Mouse (Mus musculus) hindbrain, embryonic 12.5 days (tissue): Measurements from ENCODE around the gene Hgd. TPM values are rescaled to one million over a fixed set of nuclear protein-coding genes. Genes with fewer than 3 reads are reported as not detected.

ENCODE experiments used
- ATAC-seq: fragments of 200-750 bp; cut with Nextera tagmentation; 2 replicates; pipeline ENCODE4 v1.8.0; 2017; ENCODE audit warnings: moderate TSS enrichment; ENCODE audit not compliant: low FRiP score
- H3K27ac ChIP-seq: fragments of 300-500 bp; sonication (generic); 2 replicates; pipeline ENCODE4 v1.5.1; 2016; ENCODE audit warnings: mild to moderate bottlenecking
- H3K27me3 ChIP-seq: fragments of 300-500 bp; sonication (generic); 2 replicates; pipeline ENCODE4 v1.6.1; 2016; ENCODE audit warnings: mild to moderate bottlenecking
- H3K36me3 ChIP-seq: fragments of 300-500 bp; sonication (generic); 2 replicates; pipeline ENCODE4 v1.6.1; 2016; ENCODE audit warnings: mild to moderate bottlenecking
- H3K4me1 ChIP-seq: fragments of 300-500 bp; sonication (generic); 2 replicates; pipeline ENCODE4 v1.6.1; 2016
- H3K4me2 ChIP-seq: fragments of 300-500 bp; sonication (generic); replicated peaks from 2 replicates; pipeline ENCODE4 v1.6.1; 2016; ENCODE audit warnings: mild to moderate bottlenecking
- H3K4me3 ChIP-seq: fragments of 300-500 bp; sonication (generic); 2 replicates; pipeline ENCODE4 v1.5.1; 2016; ENCODE audit warnings: mild to moderate bottlenecking
- H3K9ac ChIP-seq: fragments of 300-500 bp; sonication (generic); 2 replicates; pipeline ENCODE4 v1.6.1; 2016; ENCODE audit warnings: mild to moderate bottlenecking, moderate library complexity
- H3K9me3 ChIP-seq: fragments of 300-500 bp; sonication (generic); replicated peaks from 2 replicates; pipeline ENCODE4 v1.6.1; 2016; ENCODE audit warnings: mild to moderate bottlenecking
- WGBS: fragments of 180-500 bp; shearing (Covaris S2); methylation state at CpG from one replicate; pipeline ENCODE4 v1.1.7; 2016; 5-methylcytosine and 5-hydroxymethylcytosine counted together
- polyA plus RNA-seq: library from polyadenylated mRNA; unstranded; fragments of >200 nt; fragmentation: Nextera tagmentation; extraction: Ambion mirVana; gene quantifications from 2 replicates; pipeline ENCODE4 v1.2.1, GENCODE M21; 2016

Gene Hgd
- polyA plus RNA-seq, 1 experiment from 2014 or later: not detected

DNA sequence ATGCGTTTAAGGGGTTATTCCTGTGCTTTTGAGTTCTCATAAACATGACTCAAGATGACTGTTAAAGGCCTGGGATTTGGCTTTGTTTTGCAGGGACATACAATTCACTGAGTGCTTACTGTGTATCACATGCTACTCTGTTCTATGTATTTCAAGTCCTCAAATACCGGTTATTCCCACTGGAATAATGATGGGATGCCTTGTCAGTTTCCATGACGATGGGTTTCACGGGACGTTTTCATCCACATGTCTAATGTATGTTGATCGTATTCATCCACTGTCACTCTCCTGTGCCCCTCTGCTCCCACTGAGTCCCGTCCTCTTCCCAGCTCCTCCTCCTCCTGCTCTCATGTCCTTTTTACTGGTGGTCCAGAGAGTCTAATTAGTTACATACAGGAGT, 76.8 kb downstream of the Hgd start:
- Histone ChIP-seq H3K9me3 (no peaks in the 10 kb centered on the region), H3K27me3 (no peaks in the 10 kb centered on the region), H3K4me1 (peaks cover 33% of the 10 kb centered on the region), H3K27ac (peak overlapping the region; percentile 55; the same call in 1 of the 2 replicates), H3K4me2 (no peak overlapping the region), H3K4me3 (no peak overlapping the region), H3K36me3 (no peaks in the 10 kb centered on the region), H3K9ac (no peak overlapping the region)
- ATAC-seq: peak; percentile 24; the same call in 1 of the 2 replicates
- 30% methylated on average over 7 of the region's 7 CpGs for WGBS

DNA sequence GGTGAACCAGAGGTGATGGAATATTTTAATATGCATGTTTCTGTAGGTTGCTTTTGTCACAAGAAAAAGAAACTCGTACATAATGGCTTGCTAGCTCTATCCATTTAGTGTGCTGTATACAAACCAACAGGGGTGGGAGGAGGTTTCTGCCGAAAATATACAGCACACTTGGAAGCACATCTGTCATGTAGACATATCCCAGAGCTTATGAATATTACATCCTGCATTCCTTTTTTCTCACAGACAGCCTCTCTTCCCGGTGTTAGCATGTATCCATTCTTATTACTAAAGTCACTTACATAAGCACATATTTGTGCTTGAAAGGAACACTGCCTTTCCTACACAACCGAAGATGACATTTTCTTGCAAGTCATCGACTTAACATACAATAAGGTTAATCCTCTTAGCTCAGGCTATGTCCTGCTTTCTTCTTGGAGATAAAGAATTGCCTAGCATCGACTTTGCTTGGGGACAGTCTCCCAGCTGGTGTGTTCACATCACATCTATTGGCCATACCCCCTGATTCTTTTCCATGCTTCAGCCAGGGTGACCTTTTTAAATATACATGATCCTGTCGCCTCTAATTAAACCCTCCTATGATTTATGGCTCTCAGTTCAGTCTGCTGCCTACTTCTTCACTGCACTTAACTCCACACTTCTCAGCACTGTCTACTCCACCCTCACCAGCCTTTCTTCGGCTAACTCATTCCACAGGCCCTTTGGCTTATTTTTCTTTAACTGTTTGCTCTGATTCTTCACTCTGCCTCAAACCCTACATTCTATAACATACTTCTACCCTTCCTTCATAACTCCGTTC, 83.9 kb downstream of the Hgd start:
- H3K4me2 ChIP-seq: no peak overlapping the region
- H3K27ac ChIP-seq: peak overlapping the region; percentile 41; the same call in 1 of the 2 replicates
- no peak overlapping the region for H3K9ac ChIP-seq
- no peaks in the 10 kb centered on the region for H3K27me3 ChIP-seq
- ATAC-seq: peak; percentile 68
- no peak overlapping the region for H3K4me3 ChIP-seq
- no peaks in the 10 kb centered on the region for H3K4me1 ChIP-seq
- no peaks in the 10 kb centered on the region for H3K9me3 ChIP-seq
- H3K36me3 ChIP-seq: no peaks in the 10 kb centered on the region
- WGBS: 60% methylated on average over 9 of the region's 9 CpGs

DNA sequence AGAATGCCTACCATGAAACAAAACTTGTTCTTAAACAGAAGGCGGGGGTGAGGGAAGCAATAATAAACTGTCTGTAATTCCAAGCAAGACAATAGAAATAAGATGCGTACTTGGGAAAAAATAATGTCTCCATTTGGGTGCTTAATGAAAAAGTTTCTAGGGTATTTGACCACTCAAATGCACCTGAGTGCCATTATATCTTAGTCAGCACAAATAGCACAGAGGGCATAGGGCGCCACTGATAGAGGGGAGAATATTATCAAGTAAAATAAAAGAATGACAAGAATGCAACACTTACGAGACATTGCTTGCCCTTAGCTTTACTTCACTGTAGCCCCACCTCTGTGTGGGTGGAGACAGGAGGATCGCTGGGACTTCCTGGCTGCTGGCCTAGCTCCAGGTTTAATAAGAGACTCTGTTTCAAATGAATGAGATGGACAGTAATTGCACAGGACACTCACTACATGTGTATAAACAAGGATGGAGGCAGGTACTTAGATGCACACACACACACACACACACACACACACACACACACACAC, 85.5 kb downstream of the Hgd start:
- WGBS: 82% methylated on average over 5 of the region's 5 CpGs
- H3K36me3 ChIP-seq: no peaks in the 10 kb centered on the region
- no peaks in the 10 kb centered on the region for H3K9me3 ChIP-seq
- H3K4me3 ChIP-seq: no peak overlapping the region
- no peak for ATAC-seq
- no peak overlapping the region for H3K9ac ChIP-seq
- no peak overlapping the region for H3K4me2 ChIP-seq
- H3K27me3 ChIP-seq: no peaks in the 10 kb centered on the region
- no peak overlapping the region for H3K27ac ChIP-seq
- no peaks in the 10 kb centered on the region for H3K4me1 ChIP-seq

DNA sequence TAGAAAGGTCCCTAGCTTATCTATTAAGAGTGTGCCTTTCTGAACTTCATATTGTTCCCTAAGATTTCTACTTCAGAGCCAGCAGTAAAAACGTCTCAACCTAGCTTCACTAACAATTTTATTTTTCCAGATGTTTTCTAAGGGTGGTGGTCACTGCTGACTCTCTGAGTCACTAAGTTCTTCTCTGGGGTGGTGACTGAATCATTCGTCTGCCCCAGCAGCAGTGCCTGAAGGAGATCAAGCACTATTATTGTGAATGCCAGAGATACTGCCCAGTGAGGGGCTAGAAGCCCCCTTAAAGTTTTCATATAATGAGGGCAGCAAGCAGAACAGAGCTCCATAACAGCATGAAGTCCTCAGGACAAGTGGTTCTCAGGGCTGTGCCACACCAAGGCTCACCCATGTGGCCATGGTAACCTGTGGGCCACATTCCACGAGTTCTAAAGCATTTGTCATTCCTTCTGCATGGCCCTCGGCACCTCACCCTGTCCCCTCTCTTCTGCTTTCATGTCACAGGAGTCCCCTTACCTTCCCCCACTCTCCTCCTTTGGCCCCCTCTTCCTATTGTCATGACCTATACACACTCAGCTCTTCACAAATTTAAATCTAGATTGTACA, 90.8 kb downstream of the Hgd start:
- no peaks in the 10 kb centered on the region for H3K9me3 ChIP-seq
- H3K27me3 ChIP-seq: no peaks in the 10 kb centered on the region
- no peaks in the 10 kb centered on the region for H3K36me3 ChIP-seq
- H3K4me2 ChIP-seq: no peak overlapping the region
- no peaks in the 10 kb centered on the region for H3K4me1 ChIP-seq
- no peak overlapping the region for H3K4me3 ChIP-seq
- no peak overlapping the region for H3K27ac ChIP-seq
- no peak for ATAC-seq
- H3K9ac ChIP-seq: no peak overlapping the region
- WGBS: 31% methylated on average over 4 of the region's 4 CpGs

DNA sequence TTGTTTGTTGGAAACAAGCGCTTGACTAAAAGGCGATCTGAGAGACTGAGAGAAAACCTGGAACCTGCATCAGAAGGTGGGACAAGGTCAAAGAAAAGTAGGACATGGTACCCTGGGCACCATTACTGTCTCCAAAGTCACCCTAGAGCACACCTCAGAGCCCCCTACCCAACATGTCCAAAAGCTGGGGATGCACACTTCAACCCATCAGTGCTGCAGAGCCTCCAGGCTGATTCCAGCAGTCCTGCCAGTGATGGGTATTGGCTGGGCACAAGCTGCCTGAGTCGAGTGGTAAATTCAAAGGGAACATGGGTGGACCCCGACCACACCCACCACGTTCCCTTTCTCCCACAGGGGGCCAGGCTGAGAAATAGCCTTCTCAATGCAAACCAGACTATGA, 95.4 kb downstream of the Hgd start:
- H3K9ac ChIP-seq: no peak overlapping the region
- no peak overlapping the region for H3K4me2 ChIP-seq
- 91% methylated on average over 5 of the region's 5 CpGs for WGBS
- H3K27ac ChIP-seq: no peak overlapping the region
- no peaks in the 10 kb centered on the region for H3K36me3 ChIP-seq
- no peak for ATAC-seq
- H3K27me3 ChIP-seq: no peaks in the 10 kb centered on the region
- peaks cover 8% of the 10 kb centered on the region; the same call in 1 of the 2 replicates for H3K4me1 ChIP-seq
- H3K9me3 ChIP-seq: no peaks in the 10 kb centered on the region
- no peak overlapping the region for H3K4me3 ChIP-seq

DNA sequence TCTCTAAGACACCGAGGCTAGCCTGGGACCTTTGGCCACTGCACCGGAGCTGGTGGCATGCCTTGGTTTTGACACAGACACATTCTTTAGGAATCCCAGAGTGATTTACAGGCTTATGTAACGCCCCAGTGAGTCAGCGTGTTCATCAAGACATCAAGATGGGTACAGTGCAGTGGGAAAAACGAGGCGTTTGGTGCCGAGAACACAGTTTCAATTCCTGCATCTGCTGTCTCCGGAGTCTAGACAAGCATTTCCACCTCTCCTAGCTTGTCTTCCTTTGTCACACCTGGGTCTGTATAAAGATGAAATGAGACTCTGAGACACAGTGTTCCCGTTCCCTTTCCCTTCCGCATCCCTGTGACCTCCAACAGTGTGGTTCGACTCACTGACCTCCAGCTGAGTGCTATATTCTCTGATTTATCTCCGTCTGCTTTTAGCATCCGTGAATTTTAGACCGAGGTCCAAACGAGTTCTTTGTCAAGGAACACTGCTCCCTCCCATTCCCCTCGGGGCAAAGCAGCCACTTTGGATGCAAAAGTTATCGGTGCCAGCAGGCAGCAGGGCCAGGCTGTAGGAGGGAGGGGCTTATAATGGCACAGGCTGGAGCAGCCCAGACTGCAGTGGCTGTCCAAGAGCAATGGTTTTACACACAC, 96.2 kb downstream of the Hgd start:
- Histone ChIP-seq H3K27me3 (no peaks in the 10 kb centered on the region), H3K4me2 (peak overlapping the region; percentile 31; the same call in 1 of the 2 replicates), H3K4me1 (peaks cover 8% of the 10 kb centered on the region; the same call in 1 of the 2 replicates), H3K27ac (peak overlapping the region; percentile 49; the same call in 1 of the 2 replicates), H3K36me3 (no peaks in the 10 kb centered on the region), H3K4me3 (no peak overlapping the region), H3K9me3 (no peaks in the 10 kb centered on the region), H3K9ac (no peak overlapping the region)
- ATAC-seq: peak; percentile 80
- 45% methylated on average over 17 of the region's 17 CpGs for WGBS

DNA sequence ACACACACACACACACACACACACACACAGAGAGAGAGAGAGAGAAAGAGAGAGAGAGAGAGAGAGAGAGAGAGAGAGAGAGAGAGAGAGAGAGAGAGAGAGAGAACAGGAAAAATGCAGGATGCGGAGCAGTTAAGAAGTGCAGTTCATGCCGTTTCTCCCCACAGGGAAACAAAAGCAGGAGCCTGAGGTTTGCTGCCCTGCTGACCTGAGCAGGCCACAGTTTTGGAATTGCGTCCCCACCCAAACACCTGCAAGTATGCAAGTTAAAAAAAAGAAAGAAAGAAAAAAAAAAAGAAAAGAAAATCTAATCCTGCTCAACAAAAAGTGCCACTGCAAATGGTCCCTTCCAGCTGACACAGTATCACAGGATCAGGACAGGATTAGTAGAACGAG, 96.7 kb downstream of the Hgd start:
- Histone ChIP-seq H3K9ac (no peak overlapping the region), H3K27ac (peak overlapping the region; percentile 17; the same call in 1 of the 2 replicates), H3K4me3 (no peak overlapping the region), H3K36me3 (no peaks in the 10 kb centered on the region), H3K4me2 (peak overlapping the region; percentile 31; the same call in 1 of the 2 replicates), H3K27me3 (no peaks in the 10 kb centered on the region), H3K9me3 (no peaks in the 10 kb centered on the region), H3K4me1 (peaks cover 8% of the 10 kb centered on the region; the same call in 1 of the 2 replicates)
- ATAC-seq: no peak
- 33% methylated on average over 4 of the region's 4 CpGs for WGBS

DNA sequence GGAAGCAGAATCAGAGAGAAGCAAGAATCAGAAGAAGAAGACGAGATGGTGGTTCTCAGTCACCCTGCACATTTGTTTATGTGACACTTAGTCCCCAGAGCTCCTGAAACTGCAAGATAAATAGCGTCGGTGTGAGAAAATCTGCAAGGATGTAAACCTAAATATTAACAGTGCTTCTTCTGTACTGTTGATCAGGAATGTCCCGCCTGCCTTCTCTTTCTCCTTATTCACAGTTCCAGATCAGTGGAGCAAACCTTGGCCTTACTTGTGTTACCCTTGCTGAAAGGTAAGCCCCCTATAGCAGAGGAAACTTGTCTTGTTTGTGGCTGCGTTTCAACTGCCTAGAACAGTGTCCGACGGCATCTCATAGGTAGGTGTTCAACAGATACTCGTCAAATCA, 97.6 kb downstream of the Hgd start:
- no peak for ATAC-seq
- H3K36me3 ChIP-seq: no peaks in the 10 kb centered on the region
- no peak overlapping the region for H3K4me2 ChIP-seq
- no peaks in the 10 kb centered on the region for H3K27me3 ChIP-seq
- no peak overlapping the region for H3K27ac ChIP-seq
- no peak overlapping the region for H3K4me3 ChIP-seq
- H3K4me1 ChIP-seq: peaks cover 10% of the 10 kb centered on the region
- H3K9ac ChIP-seq: no peak overlapping the region
- H3K9me3 ChIP-seq: no peaks in the 10 kb centered on the region
- WGBS: 83% methylated on average over 8 of the region's 8 CpGs

DNA sequence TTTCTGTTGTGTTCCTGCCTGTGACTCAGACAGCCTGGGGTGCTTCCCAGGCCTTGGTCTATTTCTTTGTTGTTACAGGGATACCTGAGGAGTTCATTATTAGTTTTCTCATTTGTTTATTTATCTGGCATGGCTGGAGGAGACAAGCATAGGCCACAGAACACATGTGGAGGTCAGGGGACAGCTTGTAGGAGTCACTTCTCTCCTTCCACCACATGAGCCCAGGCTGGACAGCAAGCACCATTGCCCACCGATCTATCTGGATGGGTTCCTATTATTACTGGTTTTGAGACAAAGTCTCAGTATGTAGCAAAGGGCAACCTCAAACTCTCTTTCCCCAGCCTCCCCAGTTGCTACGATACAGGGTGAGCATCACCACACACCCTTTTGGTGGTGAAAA, 100.3 kb downstream of the Hgd start:
- Histone ChIP-seq H3K27me3 (no peaks in the 10 kb centered on the region), H3K9me3 (no peaks in the 10 kb centered on the region), H3K27ac (no peak overlapping the region), H3K4me2 (no peak overlapping the region), H3K4me3 (no peak overlapping the region), H3K36me3 (no peaks in the 10 kb centered on the region), H3K4me1 (peaks cover 27% of the 10 kb centered on the region), H3K9ac (no peak overlapping the region)
- WGBS: 55% methylated on average over 2 of the region's 2 CpGs
- no peak for ATAC-seq

DNA sequence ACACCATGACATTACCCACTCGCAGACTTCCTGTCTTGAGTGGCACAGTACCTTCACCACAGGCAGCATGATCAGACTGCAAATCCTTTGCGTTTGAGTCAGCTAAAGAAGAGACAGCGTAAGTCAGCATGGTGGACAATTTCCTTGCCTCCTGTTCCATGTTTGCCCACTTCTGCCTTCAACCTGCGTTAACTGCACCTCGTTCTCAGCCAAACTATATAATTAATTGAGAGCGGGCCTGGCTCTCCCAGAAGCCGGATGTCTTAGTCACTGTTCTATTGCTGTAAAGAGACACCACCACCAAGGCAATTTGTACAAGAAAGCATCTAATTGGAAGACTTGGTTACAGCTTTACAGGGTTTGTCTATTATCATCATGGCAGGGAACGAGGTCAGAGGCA, 100.9 kb downstream of the Hgd start:
- Histone ChIP-seq H3K27me3 (no peaks in the 10 kb centered on the region), H3K9ac (no peak overlapping the region), H3K4me1 (peaks cover 33% of the 10 kb centered on the region)

More for the DNA sequence above, 100.9 kb downstream of the Hgd start:
- Histone ChIP-seq H3K36me3 (no peaks in the 10 kb centered on the region), H3K9me3 (no peaks in the 10 kb centered on the region), H3K4me2 (no peak overlapping the region), H3K27ac (no peak overlapping the region), H3K4me3 (no peak overlapping the region)
- 80% methylated on average over 8 of the region's 8 CpGs for WGBS
- no peak for ATAC-seq
